Mouse (Mus musculus): ENCODE results near the gene Rapgef3. TPM values are rescaled to one million over a fixed set of nuclear protein-coding genes. Genes with fewer than 3 reads are reported as not detected.

The Rapgef3 gene
- total RNA-seq (2014; rRNA removed; ENCODE audit: low replicate concordance) (51.6 and 57.8 TPM in 2 replicates), polyA plus RNA-seq (2015; fragmentation: Nextera tagmentation; extraction: Ambion mirVana) (15.5 and 17.6 TPM in 2 replicates)

- ATAC-seq (ENCODE audit: insufficient read depth, low read depth) (peak; percentile 82), DNase-seq (ENCODE audit: low spot score) (peak; percentile 80)
- no peaks in the 10 kb centered on the region for H3K36me3 ChIP-seq (replicated peaks; ENCODE audit: control insufficient read depth, insufficient read depth, low read length)
- peaks cover 10% of the 10 kb centered on the region for H3K4me1 ChIP-seq (ENCODE audit: control insufficient read depth, insufficient read depth)
- peak within 1 kb of the TSS; percentile 53 for H3K4me3 ChIP-seq (ENCODE audit: low read depth, low read length)
- no peaks in the 10 kb centered on the region for H3K9me3 ChIP-seq (replicated peaks; ENCODE audit: control insufficient read depth, low read length)
- TF ChIP-seq EP300 (IDR thresholded peaks at IDR 0.05; ENCODE audit: low read depth) (peak; percentile 88), CTCF (IDR thresholded peaks at IDR 0.05; ENCODE audit: low read depth) (peak; percentile 67)
- H3K4me2 ChIP-seq (ENCODE audit: low read depth, low read length), result peak within 1 kb of the TSS; percentile 79
- peak within 1 kb of the TSS; percentile 57 for H3K9ac ChIP-seq (replicated peaks; ENCODE audit: low read depth, low read length)
- 2% methylated on average over 38 of the region's 44 CpGs for WGBS
- H3K27me3 ChIP-seq (ENCODE audit: control insufficient read depth, insufficient read depth, low read length), result no peaks in the 10 kb centered on the region
- peak within 1 kb of the TSS; percentile 90 for H3K27ac ChIP-seq (ENCODE audit: low read depth)
Measured at GRCm38 (mm10) chr15:97767280-97768186, at the start of gene Rapgef3. TSS of gene Rapgef3 (minus strand) at chr15:97767972.

GRCm38 (mm10) chr15:97816199-97816994, 48.6 kb upstream of the Rapgef3 start:
- Histone ChIP-seq H3K27ac (ENCODE audit: low read depth) (no peak overlapping the region), H3K36me3 (replicated peaks; ENCODE audit: control insufficient read depth, insufficient read depth, low read length) (no peaks in the 10 kb centered on the region), H3K4me1 (ENCODE audit: control insufficient read depth, insufficient read depth) (peaks cover 52% of the 10 kb centered on the region), H3K9me3 (replicated peaks; ENCODE audit: control insufficient read depth, low read length) (no peaks in the 10 kb centered on the region), H3K9ac (replicated peaks; ENCODE audit: low read depth, low read length) (no peak overlapping the region), H3K4me3 (ENCODE audit: low read depth, low read length) (no peak overlapping the region), H3K4me2 (ENCODE audit: low read depth, low read length) (no peak overlapping the region), H3K27me3 (ENCODE audit: control insufficient read depth, insufficient read depth, low read length) (no peaks in the 10 kb centered on the region)
- TF ChIP-seq CTCF (IDR thresholded peaks at IDR 0.05; ENCODE audit: low read depth) (no peak), EP300 (IDR thresholded peaks at IDR 0.05; ENCODE audit: low read depth) (no peak)
- DNase-seq (ENCODE audit: low spot score) (no peak), ATAC-seq (ENCODE audit: insufficient read depth, low read depth) (no peak)
- WGBS, result 88% methylated on average over 16 of the region's 17 CpGs

- H3K4me3 ChIP-seq (ENCODE audit: low read depth, low read length), result no peak overlapping the region
- no peaks in the 10 kb centered on the region for H3K9me3 ChIP-seq (replicated peaks; ENCODE audit: control insufficient read depth, low read length)
- H3K27me3 ChIP-seq (ENCODE audit: control insufficient read depth, insufficient read depth, low read length), result no peaks in the 10 kb centered on the region
- 0 out of 2 replicates have a peak overlapping the region, but pooled peaks have one; percentile 8 for H3K27ac ChIP-seq (ENCODE audit: low read depth)
- no peak for DNase-seq (ENCODE audit: low spot score)
- 83% methylated on average over 4 of the region's 4 CpGs for WGBS
- peaks cover 11% of the 10 kb centered on the region for H3K36me3 ChIP-seq (replicated peaks; ENCODE audit: control insufficient read depth, insufficient read depth, low read length)
- TF ChIP-seq CTCF (IDR thresholded peaks at IDR 0.05; ENCODE audit: low read depth) (no peak), EP300 (IDR thresholded peaks at IDR 0.05; ENCODE audit: low read depth) (no peak)
- no peak for ATAC-seq (ENCODE audit: insufficient read depth, low read depth)
- H3K4me2 ChIP-seq (ENCODE audit: low read depth, low read length), result no peak overlapping the region
- H3K4me1 ChIP-seq (ENCODE audit: control insufficient read depth, insufficient read depth), result peaks cover 43% of the 10 kb centered on the region
- H3K9ac ChIP-seq (replicated peaks; ENCODE audit: low read depth, low read length), result no peak overlapping the region
Measured at GRCm38 (mm10) chr15:97815254-97815653, 47.5 kb upstream of the Rapgef3 start.

GRCm38 (mm10) chr15:97814703-97815102, 46.9 kb upstream of the Rapgef3 start:
- Histone ChIP-seq H3K4me2 (ENCODE audit: low read depth, low read length) (no peak overlapping the region), H3K36me3 (replicated peaks; ENCODE audit: control insufficient read depth, insufficient read depth, low read length) (peaks cover 17% of the 10 kb centered on the region), H3K9ac (replicated peaks; ENCODE audit: low read depth, low read length) (0 out of 2 replicates have a peak overlapping the region, but pooled peaks have one; percentile 5), H3K4me3 (ENCODE audit: low read depth, low read length) (no peak overlapping the region), H3K27ac (ENCODE audit: low read depth) (0 out of 2 replicates have a peak overlapping the region, but pooled peaks have one; percentile 8), H3K4me1 (ENCODE audit: control insufficient read depth, insufficient read depth) (peaks cover 43% of the 10 kb centered on the region), H3K9me3 (replicated peaks; ENCODE audit: control insufficient read depth, low read length) (no peaks in the 10 kb centered on the region), H3K27me3 (ENCODE audit: control insufficient read depth, insufficient read depth, low read length) (no peaks in the 10 kb centered on the region)
- no peak for TF ChIP-seq CTCF (IDR thresholded peaks at IDR 0.05; ENCODE audit: low read depth)
- TF ChIP-seq EP300 (IDR thresholded peaks at IDR 0.05; ENCODE audit: low read depth), result no peak
- no peak for DNase-seq (ENCODE audit: low spot score)
- no peak for ATAC-seq (ENCODE audit: insufficient read depth, low read depth)
- 38% methylated on average over 5 of the region's 5 CpGs for WGBS

GRCm38 (mm10) chr15:97813452-97814204, 45.9 kb upstream of the Rapgef3 start:
- peak; percentile 60 for DNase-seq (ENCODE audit: low spot score)
- no peak overlapping the region for H3K4me3 ChIP-seq (ENCODE audit: low read depth, low read length)
- ATAC-seq (ENCODE audit: insufficient read depth, low read depth), result 0 out of 2 replicates have a peak, but pooled peaks have one; percentile 10
- no peak for TF ChIP-seq EP300 (IDR thresholded peaks at IDR 0.05; ENCODE audit: low read depth)
- no peak for TF ChIP-seq CTCF (IDR thresholded peaks at IDR 0.05; ENCODE audit: low read depth)
- peaks cover 43% of the 10 kb centered on the region for H3K4me1 ChIP-seq (ENCODE audit: control insufficient read depth, insufficient read depth)
- no peaks in the 10 kb centered on the region for H3K27me3 ChIP-seq (ENCODE audit: control insufficient read depth, insufficient read depth, low read length)
- WGBS, result 50% methylated on average over 21 of the region's 21 CpGs
- H3K9me3 ChIP-seq (replicated peaks; ENCODE audit: control insufficient read depth, low read length), result no peaks in the 10 kb centered on the region
- peak overlapping the region; percentile 88 for H3K27ac ChIP-seq (ENCODE audit: low read depth)
- H3K36me3 ChIP-seq (replicated peaks; ENCODE audit: control insufficient read depth, insufficient read depth, low read length), result peaks cover 27% of the 10 kb centered on the region
- H3K4me2 ChIP-seq (ENCODE audit: low read depth, low read length), result no peak overlapping the region
- no peak overlapping the region for H3K9ac ChIP-seq (replicated peaks; ENCODE audit: low read depth, low read length)

Data from heart, postnatal 0 days (tissue).